Mouse (Mus musculus): ENCODE results near the gene Prr3.
"Not testable (repeated sequence)": the region's sequence is repeated elsewhere in the genome, so short reads cannot be mapped to it uniquely, and the experiment has no call there.

Gene Prr3

DNA sequence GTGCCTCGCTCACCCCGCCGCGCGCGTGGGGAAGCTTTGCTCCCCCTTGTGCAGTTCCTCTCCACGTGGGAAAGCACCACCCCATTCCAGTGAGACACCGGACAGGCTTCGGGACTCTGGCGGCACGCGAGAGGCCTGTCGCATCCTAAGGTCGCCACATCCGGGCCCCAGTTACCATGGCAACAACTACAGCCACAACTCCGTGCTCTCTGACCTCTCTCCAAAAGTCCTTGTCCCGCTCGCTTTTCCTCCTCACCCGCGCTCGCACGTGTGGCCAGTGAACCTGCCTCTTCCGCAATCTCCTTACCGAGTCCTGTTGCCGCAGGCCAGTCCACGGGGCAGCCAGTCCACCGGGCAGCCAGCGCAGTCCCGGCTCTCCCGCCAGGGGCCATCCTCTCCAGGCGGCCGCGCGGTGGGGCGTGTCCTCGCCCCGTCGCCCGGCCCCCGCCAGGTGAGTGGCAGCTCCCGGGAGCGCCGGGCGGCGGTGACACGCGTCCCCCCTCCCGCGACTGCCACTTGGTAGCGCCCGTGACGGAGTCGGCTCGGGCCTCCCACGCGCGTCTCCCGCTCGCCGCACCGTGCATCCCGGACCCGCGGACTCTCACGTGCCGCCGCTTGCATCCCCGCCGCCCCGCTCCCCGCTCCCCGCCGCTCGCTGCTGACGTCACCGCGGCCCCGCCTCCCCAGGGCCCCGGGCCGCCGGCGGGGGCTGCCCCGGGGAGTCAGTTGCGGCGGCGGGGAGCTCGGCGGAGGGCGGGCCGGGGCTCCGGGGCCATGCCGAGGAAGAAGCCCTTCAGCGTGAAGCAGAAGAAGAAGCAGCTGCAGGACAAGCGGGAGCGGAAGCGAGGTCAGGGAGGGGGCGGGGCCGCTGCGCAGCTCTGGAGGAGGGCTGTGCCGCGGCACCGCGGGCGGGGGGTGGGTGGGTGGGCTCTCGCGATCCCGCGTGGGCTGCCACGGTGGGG is at the start of gene Prr3, which contains the start of gene Gnl1:
Gene Prr3 (minus strand): TSS at position 836 of the 962 bp plus-strand sequence.
Gene Gnl1 (plus strand): TSS at position 451 of the 962 bp plus-strand sequence.
- peak; percentile 92 for DNase-seq (ENCODE audit: low read depth)

DNA sequence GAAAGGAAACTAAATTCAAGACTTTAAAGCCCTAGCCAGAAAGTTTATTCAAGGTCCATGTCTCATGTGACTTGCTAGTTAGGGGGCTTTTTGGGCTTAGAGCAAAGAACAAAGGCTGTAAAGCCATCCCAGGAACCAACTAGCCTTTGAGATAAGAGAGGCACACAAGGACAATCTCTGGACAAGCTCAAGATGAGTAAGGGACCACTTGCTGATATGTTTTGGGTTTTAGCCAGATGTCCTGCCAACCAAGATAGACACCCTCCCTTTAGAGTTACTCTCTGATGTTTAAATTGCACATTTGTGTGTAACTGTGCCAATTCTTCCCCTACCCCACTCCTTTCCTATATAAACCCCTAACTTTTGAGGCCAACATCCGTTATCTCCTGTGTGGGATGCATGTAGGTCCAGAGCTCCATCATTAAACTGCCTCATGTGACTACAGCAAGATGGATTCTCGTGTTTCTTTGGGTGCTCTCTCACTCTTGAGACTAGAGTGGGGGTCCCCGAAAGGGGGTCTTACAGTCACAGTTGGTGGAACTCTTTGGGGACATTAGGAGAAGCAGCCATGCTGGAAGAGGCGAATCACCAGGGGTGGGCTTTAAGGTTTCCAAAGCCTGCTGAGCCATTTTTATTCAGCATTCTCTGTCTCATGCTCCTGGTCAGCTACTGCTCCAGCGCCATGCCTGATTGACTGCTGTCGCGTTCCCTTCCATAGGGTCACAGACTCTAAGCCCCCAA is 49.0 kb upstream of the Prr3 start:
- DNase-seq (ENCODE audit: low read depth): no peak

DNA sequence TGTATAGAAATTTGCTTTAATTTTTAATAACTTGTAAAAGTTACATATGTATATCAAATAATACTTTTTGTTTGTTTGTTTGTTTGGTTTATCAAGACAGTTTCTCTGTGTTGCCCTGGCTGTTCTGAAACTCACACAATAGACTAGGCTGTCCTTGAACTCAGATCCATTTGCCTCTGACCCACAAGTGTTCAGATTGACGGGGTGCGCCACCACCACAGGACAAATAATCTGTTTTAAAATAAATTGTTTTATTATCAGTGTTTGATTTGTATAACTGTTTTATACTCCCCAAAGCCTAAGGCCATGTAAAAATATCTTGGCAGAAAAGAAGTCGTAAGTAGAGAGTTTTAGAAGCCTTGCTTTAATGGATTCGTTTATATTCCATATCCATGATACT is 47.6 kb upstream of the Prr3 start:
- no peak for DNase-seq (ENCODE audit: low read depth)

DNA sequence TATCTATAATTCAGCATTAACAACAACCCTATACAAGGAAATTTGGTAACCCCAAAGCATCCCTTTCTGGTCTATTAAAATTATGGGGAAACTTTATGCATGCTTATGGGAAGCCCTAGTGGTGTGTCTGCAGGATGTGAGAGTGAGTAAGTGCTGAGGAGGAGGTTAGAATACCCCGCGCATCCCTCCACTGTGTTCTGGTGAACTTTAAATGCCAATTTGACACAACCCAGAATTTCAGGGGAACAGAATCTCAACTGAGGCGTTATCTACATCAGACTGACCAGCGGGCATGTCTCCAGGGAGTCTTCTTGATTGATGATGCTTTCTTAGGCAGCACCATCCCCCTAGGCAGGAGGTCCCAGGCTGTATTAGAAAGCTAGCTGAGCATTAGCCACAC is 45.9 kb upstream of the Prr3 start:
- DNase-seq (ENCODE audit: low read depth): no peak

DNA sequence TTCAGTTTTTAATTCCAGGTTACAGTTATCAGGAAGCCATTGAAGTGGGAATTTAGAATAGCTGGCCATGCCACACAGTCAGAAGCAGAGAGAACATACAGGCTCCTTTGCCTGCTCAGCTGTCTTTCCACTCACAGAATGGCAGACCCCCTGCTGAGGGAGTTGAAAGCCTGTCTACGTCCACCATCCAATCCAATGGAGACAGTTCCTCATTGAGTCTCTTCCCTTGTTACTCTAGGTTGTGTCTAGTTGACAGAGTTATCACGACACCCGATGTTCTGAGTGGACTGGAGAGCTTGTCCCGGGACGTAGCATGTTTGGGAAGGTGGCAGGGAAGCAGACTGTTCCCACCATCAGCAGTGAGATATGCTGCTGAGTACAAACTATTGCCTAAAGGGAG is 45.2 kb upstream of the Prr3 start:
- DNase-seq (ENCODE audit: low read depth): no peak

DNA sequence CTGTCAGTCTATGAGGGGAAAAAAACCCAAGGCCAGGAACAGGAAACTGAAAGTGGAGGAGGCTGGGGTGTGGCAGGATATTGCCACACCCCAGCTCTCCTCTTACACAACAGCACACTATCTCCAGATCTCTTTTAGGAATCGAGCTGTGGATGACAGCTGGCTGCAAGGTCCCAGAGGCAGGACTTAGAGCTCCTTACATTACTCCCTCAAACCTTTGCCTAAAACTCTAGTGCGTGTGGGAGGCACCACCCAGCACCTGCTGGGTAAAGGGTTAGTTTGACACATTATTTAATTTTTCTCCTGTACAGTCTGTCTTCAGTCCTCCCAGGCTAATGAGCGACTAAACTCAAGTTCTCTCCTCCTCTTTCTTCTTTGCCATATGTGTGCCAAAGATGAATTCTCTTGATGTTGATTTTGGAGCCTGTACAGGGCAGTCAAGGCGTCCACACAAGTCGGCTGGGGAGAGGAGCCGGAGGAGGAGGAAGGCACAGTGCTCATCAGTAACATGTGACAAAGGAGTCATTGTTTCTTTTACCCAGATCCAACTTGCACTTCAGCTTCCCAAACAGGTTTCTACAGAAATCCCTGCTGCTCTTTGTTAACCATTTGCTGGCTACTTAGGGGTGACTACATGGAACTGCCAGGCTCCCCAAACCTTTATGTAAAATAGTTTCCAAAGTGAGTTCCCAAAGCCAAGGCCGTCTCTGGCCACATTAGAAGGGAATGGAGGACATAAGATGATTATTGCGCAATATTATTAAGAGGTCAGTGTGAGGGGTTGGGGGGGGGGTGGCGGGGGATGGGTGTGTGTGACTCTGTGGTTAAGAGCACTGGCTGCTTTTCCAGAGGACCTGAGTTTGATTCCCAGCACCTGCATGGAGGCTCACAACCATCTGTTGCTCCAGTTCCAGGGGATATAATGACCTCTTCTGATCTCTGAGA is 43.9 kb upstream of the Prr3 start:
- DNase-seq (ENCODE audit: low read depth): peak; percentile 63

DNA sequence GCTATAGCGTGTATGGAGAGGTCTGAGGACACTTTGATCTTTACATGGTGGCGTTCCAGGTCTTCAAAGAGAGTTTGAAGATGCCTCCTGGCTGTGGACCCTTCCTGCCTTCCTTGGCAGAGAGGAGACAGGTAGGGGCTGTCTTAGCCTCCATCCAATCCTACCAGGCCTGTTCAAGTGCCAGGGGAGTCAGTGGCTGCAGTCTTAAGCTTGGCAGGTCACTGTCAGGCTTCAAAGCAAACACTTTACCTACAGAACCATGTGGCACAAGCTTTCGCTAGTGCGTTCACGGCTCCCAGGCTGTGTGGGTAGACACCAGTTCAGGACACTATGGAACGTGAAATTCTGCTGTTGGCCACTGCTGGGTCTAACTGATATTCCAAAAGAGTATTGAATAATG is 42.9 kb upstream of the Prr3 start:
- no peak for DNase-seq (ENCODE audit: low read depth)

DNA sequence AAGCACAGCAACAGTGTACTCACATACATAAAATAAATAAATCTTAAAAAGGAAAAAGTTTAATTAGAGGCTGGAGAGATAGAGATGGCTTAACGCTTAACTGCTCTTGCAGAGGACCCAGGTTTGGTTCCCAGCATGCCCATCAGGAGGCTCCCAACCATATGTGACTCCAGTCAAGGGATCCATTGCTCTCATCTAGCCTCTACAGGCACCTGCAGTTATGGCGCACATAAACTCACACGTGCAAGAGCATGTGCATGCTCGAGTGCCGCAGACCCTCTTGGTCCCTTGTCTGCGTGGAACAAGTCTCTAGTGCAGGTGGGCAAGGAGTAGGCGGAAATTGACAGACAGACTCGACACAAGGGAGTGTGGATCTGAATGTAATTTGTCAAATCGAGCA is 42.1 kb upstream of the Prr3 start:
- no peak for DNase-seq (ENCODE audit: low read depth)

DNA sequence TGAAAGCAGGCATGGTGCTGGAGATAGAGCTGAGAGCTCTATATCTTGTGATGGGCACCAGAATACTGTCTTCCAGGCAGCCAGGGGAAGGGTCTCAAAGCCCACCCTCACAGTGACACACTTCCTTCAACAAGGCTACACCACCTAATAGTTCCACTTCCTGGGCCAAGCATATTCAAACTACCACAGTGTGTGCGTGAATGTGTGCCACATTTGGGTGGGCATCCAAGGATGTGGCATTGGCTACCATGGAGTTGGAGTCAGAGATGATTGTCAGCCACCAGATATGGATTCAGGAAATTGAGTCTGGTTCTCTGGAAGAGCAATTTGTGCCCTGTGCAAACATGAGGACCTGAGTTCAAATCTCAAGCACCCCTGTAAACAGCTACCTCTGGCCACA is 41.3 kb upstream of the Prr3 start:
- DNase-seq (ENCODE audit: low read depth): no peak

DNA sequence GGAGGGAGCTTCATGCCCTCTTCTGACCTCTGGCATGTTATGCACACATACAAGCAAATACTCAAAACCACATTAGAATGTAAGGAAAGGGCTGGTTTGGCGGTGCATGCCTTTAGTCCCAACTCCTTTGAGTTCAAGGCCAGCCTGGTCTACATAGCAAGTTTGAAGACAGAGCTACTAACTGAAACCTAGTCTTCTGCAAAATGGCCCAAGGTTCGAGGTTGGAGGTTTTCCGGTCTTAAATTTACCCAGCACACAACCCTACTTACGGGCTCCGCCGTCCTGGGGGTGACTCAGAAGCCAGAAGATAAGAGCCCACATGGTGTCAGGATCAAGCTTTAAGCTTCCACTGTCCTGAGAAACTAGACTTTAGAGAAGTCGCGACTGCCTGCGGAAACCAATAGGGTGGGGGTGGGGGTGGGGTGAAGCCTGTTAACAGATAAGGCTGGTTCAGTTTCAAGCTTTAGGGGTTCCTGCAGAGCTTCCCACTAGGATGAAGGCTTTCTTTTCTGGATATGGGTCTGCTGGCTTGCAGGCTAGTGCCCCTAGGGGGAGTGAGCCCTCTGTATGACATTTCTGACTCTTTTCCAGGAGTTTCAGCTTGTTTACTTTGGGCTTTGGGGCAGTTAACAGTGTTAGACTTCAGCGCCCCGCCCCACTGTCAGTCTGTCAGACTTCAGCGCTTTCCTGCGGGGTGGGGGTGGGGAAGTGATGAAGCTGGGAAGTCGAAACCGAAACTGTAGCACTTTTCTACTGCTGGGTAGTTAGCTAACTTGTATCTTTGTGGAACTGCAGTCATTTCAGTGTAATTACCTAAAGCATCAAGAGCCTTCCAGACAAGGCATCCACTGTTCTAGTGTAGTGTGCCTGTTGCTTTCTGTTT is 40.4 kb upstream of the Prr3 start, which contains the start of gene H2-T24:
Gene H2-T24 (minus strand): TSS at position 370 of the 883 bp plus-strand sequence.
- peak; percentile 92 for DNase-seq (ENCODE audit: low read depth)

DNA sequence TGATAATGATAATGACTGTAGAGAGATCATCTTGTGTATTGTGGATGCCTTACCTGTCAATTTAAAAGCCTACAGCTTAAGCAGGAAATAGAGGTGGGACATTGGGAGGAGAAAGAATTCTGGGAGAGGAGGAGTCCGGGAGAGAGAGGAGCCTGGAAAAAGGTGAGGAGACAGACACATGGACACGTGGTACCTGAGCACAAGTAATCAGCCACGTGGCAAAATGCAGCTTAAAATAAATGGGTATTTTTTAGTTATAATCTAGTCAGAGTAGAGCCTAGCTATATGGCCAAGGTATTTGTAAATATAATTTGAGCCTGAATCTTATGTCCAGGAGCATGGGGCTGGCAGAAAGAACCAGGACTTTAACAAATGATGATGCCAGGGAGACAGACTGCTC is 39.5 kb upstream of the Prr3 start:
- no peak for DNase-seq (ENCODE audit: low read depth)

DNA sequence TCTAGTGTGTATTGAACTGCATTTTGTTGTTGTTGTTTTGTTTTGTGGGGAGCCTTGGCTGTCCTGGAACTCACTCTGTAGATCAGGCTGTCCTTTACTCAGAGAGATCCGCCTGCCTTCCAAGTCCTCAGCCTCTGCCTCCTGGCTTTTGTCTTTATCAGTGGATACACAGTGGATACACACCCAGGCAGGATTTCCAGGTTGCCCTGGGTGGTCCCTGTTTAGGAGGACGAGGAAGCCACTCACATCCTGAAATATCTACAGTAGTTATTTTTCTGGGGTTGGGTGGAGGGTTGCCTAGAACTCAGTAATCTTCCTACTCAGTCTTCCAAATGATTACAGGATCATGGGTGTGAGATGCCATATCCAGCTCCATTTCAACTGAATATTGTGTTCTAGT is 38.9 kb upstream of the Prr3 start:
- no peak for DNase-seq (ENCODE audit: low read depth)

DNA sequence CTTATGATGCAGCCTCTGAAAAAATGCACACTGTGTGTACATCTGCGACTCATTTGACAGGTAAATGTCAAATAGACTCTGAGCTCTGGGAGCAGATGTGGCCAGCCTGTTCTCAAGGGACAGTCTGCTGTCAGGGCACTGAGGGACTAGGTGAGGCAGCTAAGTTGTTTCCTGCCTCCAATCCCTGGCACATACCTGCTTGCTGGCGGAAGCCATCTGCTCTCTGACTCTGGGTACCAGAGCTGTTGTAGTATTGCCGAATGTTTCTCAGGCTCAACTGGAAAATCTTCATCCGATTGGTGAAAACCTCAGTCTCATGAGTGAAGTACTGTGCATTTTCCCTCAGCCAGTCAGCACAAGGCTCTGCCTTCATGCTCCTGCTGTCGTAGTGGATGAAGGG is 37.0 kb upstream of the Prr3 start:
- DNase-seq (ENCODE audit: low read depth): no peak

DNA sequence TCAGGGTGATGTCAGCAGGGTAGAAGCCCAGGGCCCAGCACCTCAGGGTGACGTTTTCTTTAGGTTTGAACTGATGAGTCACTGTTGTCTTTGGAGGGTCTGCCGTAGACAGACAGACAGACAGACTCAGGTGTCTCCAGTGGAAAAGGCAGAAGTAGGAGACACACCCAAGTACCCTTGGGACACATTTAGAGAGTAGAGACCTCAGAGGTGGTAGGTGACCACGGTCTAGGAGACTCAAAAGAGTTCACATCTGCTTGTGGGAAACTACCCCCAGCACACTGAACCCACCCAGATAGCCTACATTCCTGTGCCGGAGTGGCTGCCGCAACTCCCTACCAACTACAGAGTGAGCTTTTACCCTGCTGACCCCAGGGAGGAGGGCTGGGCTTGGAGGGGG is 34.9 kb upstream of the Prr3 start:
- DNase-seq (ENCODE audit: low read depth): no peak

DNA sequence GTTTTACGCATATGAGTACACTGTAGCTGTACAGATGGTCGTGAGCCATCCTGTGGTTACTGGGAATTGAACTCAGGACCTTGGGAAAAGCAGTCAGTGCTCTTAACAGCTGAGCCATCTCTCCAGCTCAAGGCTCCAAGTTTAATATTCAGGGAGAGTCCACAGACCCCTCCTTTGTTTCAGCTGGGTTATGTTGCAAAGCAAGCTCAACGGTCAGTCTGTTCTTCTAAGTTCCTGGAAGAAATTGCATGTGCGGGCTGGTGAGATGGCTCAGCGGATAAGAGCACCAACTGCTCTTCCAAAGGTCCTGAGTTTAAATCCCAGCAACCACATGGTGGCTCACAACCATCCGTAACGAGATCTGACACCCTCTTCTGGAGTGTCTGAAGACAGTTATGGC is 24.4 kb upstream of the Prr3 start:
- not testable (repeated sequence) for DNase-seq (ENCODE audit: low read depth)

DNA sequence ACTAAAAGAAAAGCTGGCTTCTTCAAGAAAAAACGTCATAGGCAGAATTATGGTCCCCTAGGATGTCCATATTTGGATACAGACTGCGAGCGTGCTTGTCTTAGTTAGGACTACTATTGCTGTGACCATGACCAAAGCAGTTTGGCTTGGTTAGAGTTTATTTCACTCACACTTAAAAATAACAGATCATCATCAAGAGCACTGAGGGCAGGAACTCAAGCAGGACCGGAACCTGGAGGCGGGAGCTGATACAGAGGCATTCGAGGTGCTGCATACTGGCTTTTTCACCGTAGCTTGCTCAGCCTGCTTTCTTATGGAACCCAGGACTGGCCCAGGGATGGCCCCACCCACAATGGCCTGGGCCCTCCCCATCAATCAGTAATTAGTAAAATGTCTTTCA is 23.3 kb upstream of the Prr3 start:
- DNase-seq (ENCODE audit: low read depth): no peak

DNA sequence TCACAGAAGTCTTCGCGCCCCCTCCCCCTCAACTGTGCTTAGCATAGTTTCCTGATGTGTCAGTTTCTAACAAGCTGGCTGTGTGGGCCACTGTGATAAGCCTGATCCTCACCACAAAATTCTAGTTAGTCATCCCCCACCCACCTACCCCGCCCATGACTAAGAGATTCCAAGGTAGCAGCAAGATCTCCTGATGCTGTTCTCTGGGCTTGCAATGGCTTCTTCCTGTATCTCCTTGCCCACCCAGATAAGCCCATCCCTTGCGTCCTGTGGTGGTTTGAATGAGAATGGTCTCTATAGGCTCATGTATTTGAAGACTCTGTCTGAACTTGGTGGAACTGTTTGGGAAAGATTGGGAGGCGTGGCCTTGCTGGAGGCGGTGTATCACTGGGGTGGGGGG is 21.9 kb upstream of the Prr3 start:
- DNase-seq (ENCODE audit: low read depth): peak; percentile 61

DNA sequence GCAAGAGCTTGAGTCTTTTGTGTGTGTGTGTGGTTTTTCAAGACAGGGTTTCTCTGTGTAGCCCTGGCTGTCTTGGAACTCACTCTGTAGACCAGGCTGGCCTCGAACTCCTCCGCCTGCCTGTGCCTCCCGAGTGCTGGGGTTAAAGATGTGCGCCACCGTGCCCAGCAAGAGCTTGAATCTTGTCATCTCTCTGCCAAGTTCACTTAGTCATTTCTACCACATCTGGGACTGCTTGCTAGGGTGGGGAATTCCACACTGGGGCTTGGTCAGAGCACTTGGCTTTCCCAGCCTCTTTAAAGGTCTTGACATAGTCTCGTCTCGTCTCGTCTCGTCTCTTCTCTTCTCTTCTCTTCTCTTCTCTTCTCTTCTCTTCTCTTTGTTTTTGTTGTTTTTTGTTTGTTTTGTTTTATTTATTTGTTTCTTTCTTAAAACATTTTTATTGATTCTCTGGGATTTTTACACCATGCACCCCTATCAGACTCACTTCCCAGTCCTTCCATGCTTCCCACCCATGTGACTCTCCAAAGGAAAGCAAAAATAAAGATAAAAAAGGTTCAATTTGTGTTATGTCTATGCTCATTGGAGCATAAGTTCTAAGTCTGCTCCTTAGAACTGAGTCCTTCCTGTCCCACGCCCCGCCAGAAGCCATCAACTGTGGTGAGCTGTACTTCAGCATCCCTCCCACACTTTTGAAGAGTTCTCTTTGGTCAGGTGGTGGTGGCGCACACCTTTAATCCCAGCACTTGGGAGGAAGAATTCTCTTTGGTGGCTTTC is 21.3 kb upstream of the Prr3 start:
- DNase-seq (ENCODE audit: low read depth): peak; percentile 74

DNA sequence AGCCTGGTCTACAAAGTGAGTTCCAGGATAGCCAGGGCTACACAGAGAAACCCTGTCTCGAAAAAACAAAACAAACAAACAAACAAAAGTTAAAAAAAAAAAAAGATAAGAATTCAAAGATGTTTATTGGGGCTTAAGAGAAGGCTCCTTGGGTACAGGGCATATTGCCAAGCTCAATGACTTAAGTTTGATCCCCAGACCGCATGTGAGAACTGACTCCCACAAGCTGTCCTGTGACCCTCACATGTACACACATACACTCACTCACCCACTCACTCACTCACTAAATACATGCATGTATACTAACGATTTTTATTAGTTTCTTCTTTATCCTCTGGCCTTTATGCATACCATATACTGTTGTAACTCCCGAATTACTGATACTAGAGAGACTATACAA is 20.3 kb upstream of the Prr3 start:
- DNase-seq (ENCODE audit: low read depth): peak; percentile 25

DNA sequence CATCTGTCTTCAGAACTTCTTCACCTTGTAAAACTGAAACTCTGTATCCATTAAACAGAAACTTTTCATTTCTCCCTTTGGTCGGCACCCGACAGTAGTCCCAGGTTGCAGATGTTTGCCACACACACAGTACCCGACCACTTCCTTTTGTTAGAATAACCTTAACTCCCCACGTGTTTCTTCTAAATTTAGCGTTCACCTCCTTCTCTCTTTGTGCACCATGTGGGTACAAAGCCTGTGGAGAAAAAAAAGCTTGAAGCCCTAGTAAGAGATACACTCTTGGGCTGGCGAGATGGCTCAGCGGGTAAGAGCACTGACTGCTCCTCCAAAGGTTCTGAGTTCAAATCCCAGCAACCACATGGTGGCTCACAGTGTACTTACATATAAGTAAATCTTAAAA is 19.3 kb upstream of the Prr3 start:
- DNase-seq (ENCODE audit: low read depth): peak; percentile 94
